ENCODE assay signal across 15 mouse cellular contexts in the genomic region with DNA sequence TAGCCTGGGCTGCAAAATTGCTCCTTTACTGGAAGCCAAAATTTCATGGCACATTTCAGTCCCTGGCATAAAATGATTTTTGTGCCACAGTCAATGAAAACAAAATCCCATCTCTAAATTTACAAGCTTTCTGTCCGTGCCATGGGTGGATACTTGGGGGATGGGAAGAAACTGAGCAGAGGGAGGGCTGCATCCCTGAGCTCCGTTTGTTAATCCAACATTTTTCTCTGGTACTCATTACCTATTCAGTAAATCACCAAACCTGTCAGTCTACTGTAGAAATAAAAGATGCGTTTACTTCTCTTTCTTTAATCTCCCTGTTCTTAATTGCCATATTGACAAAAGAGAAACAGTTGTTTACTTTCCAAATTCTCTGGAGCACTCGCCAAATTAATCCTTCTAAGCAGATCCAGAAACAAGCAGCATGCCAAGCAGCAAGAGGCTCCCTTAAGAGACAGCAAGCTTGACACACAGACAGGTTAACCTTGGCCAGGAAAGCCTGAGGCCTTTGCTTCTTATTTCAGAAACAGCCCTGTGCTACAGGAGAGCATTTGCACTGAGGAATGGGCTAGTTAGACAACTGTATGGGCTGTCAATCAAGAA.
"Had no signal": no experiment of that assay in that cellular context is flagged by ENCODE, and none has a peak within 500 bp of the region (broad histone marks: within the 10 kb centered on the region; RNA-seq: fewer than 3 reads in every experiment).

No protein-coding gene starts in this region.

- H3K36me3 ChIP-seq: kidney, embryonic 15.5 days; limb, embryonic 12.5 days; liver, embryonic 13.5 days; lung, embryonic 15.5 days; midbrain, embryonic 13.5 days; neural tube, embryonic 13.5 days had no signal

- ATAC-seq: liver, postnatal 0 days; midbrain, embryonic 13.5 days had no signal

- H3K4me3 ChIP-seq: kidney, embryonic 15.5 days; limb, embryonic 12.5 days; liver, embryonic 13.5 days; lung, embryonic 15.5 days; megakaryocyte, embryonic 14.5 days; midbrain, embryonic 13.5 days; neural tube, embryonic 13.5 days had no signal

- H3K27me3 ChIP-seq: kidney, embryonic 15.5 days; limb, embryonic 12.5 days; liver, embryonic 13.5 days; lung, embryonic 15.5 days; megakaryocyte, embryonic 14.5 days; midbrain, embryonic 13.5 days; neural tube, embryonic 13.5 days had no signal

- H3K4me2 ChIP-seq: kidney, embryonic 15.5 days; limb, embryonic 12.5 days; liver, embryonic 13.5 days; lung, embryonic 15.5 days; midbrain, embryonic 13.5 days; neural tube, embryonic 13.5 days had no signal

- H3K9ac ChIP-seq: kidney, embryonic 15.5 days; limb, embryonic 12.5 days; liver, embryonic 13.5 days; liver, postnatal 0 days; lung, embryonic 15.5 days; midbrain, embryonic 13.5 days; neural tube, embryonic 13.5 days had no signal

- H3K9me3 ChIP-seq: kidney, embryonic 15.5 days; limb, embryonic 12.5 days; liver, embryonic 13.5 days; lung, embryonic 15.5 days; midbrain, embryonic 13.5 days; neural tube, embryonic 13.5 days had no signal

- H3K27ac ChIP-seq: kidney, embryonic 15.5 days; limb, embryonic 12.5 days; liver, embryonic 13.5 days; lung, embryonic 15.5 days; macrophage; midbrain, embryonic 13.5 days; neural tube, embryonic 13.5 days had no signal

- DNase-seq: kidney, postnatal 14 days; liver; liver, embryonic 13.5 days; liver, postnatal 0 days; lung, postnatal 14 days; right cerebral cortex, adult 18-20 months; right cerebral cortex, postnatal 25 days; thymus, postnatal 4 days had no signal

- H3K4me1 ChIP-seq: kidney, embryonic 15.5 days; limb, embryonic 12.5 days; liver, embryonic 13.5 days; lung, embryonic 15.5 days; megakaryocyte, embryonic 14.5 days; midbrain, embryonic 13.5 days; neural tube, embryonic 13.5 days had no signal
